Mouse (Mus musculus) liver, embryonic 16.5 days (tissue): ENCODE measurements around the gene Abraxas1. TPM values are rescaled to one million over a fixed set of nuclear protein-coding genes. Genes with fewer than 3 reads are reported as not detected.

Experiments used
- ATAC-seq: fragments of 200-750 bp; cut with Nextera tagmentation; 2 replicates; pipeline ENCODE4 v1.8.0; 2017; ENCODE audit warnings: low read depth, mild to moderate bottlenecking, moderate number of reproducible peaks, moderate library complexity
- H3K27ac ChIP-seq: fragments of 300-500 bp; sonication (generic); 2 replicates; pipeline ENCODE4 v1.5.1; 2014; ENCODE audit warnings: mild to moderate bottlenecking, low read length
- H3K27me3 ChIP-seq: fragments of 300-500 bp; sonication (generic); 2 replicates; pipeline ENCODE4 v1.6.1; 2014; ENCODE audit warnings: low read depth, low read length, mixed read lengths; ENCODE audit not compliant: control insufficient read depth, insufficient read depth
- H3K36me3 ChIP-seq: fragments of 300-500 bp; sonication (generic); 2 replicates; pipeline ENCODE4 v1.6.1; 2014; ENCODE audit warnings: mild to moderate bottlenecking; ENCODE audit not compliant: control insufficient read depth, insufficient read depth
- H3K4me1 ChIP-seq: fragments of 300-500 bp; sonication (generic); 2 replicates; pipeline ENCODE4 v1.6.1; 2014; ENCODE audit warnings: low read depth, low read length, mixed read lengths; ENCODE audit not compliant: control insufficient read depth
- H3K4me2 ChIP-seq: fragments of 300-500 bp; sonication (generic); 2 replicates; pipeline ENCODE4 v1.6.1; 2014; ENCODE audit warnings: low read depth, low read length, mixed read lengths
- H3K4me3 ChIP-seq: fragments of 300-500 bp; sonication (generic); 2 replicates; pipeline ENCODE4 v1.5.1; 2014; ENCODE audit warnings: low read depth, mild to moderate bottlenecking, low read length
- H3K9ac ChIP-seq: fragments of 300-500 bp; sonication (generic); 2 replicates; pipeline ENCODE4 v1.6.1; 2014; ENCODE audit warnings: low read depth, low read length
- H3K9me3 ChIP-seq: fragments of 300-500 bp; sonication (generic); replicated peaks from 2 replicates; pipeline ENCODE4 v1.6.1; 2016; ENCODE audit warnings: low read length; ENCODE audit not compliant: control insufficient read depth
- WGBS: fragments of 180-500 bp; shearing (Covaris S2); extraction: QIAGEN DNeasy Blood & Tissue Kit; methylation state at CpG from one replicate; pipeline ENCODE4 v1.1.7; 2014; ENCODE audit not compliant: insufficient replicate concordance; 5-methylcytosine and 5-hydroxymethylcytosine counted together
- polyA plus RNA-seq: library from polyadenylated mRNA; unstranded; fragments of >200 nt; fragmentation: Nextera tagmentation; extraction: Ambion mirVana; gene quantifications from 2 replicates; pipeline ENCODE4 v1.2.1, GENCODE M21; 2015

Abraxas1 gene
- polyA plus RNA-seq, 1 experiment from 2014 or later: 13.2 TPM

DNA sequence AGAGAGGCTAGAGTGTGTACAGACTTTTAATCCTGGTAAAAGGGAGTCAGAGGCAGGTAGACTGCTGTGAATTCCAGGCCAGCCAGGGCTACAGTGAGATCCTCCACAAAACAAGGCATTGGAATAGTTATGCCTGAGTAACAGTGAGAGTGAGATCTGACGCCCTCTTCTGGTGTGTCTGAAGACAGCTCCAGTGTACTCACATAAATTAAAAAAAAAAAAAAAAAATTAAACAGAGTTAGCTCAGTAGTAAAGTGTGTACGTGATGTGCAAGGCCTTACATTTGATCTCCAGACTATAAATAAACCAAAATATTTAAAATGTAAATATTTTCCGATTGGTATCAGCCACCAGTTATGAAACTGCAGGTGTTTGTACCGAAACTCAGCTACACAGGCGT is 26.7 kb downstream of the Abraxas1 start:
- ATAC-seq: no peak
- H3K27me3 ChIP-seq: no peaks in the 10 kb centered on the region
- H3K4me2 ChIP-seq: no peak overlapping the region
- H3K4me3 ChIP-seq: no peak overlapping the region
- no peak overlapping the region for H3K27ac ChIP-seq
- no peak overlapping the region for H3K9ac ChIP-seq
- peaks cover 7% of the 10 kb centered on the region for H3K4me1 ChIP-seq
- peaks cover 32% of the 10 kb centered on the region for H3K36me3 ChIP-seq
- H3K9me3 ChIP-seq: no peaks in the 10 kb centered on the region
- WGBS: 69% methylated on average over 5 of the region's 5 CpGs

DNA sequence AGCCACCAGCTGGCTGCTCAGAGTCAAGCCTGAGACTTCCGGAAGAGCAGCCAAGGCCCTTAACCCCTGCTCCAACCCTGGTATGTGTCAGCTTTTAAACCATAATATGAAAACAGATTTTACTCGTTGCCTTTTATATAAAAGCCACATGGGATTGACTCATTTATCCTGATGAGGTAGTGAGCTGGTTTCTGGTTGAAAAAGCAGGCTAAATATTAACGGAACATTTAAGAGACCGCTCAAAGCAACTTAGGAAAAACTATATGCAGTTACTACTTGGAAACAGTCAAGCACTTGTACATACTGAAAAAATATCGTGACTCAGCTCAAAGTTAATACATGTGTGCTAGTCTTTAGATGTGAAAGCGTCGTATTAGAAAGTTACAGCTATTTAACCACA is 28.5 kb downstream of the Abraxas1 start:
- no peak overlapping the region for H3K27ac ChIP-seq
- H3K4me2 ChIP-seq: no peak overlapping the region
- peaks cover 2% of the 10 kb centered on the region for H3K4me1 ChIP-seq
- no peaks in the 10 kb centered on the region for H3K9me3 ChIP-seq
- H3K27me3 ChIP-seq: no peaks in the 10 kb centered on the region
- H3K4me3 ChIP-seq: no peak overlapping the region
- 88% methylated on average over 7 of the region's 7 CpGs for WGBS
- H3K9ac ChIP-seq: no peak overlapping the region
- no peak for ATAC-seq
- H3K36me3 ChIP-seq: peaks cover 32% of the 10 kb centered on the region

DNA sequence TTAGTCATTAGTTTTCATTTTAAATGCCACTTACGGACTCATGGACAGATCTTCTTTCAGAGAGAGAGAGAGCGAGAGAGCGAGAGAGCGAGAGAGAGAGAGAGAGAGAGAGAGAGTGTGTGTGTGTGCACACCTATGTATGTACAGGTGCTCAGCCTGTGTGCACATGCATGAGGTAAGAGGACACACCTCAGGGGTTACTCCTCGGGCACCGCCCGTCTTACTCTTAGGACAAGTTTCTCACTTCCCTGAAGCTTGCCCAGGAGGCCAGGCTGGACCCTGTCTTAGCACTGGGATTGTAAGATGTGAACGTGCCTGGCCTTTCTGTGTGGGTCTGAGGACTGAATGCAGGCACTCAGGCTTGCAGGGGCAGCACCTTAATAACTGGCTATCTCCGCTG is 33.2 kb downstream of the Abraxas1 start:
- Histone ChIP-seq H3K9ac (no peak overlapping the region), H3K36me3 (peaks cover 33% of the 10 kb centered on the region), H3K4me2 (no peak overlapping the region), H3K27me3 (no peaks in the 10 kb centered on the region), H3K9me3 (no peaks in the 10 kb centered on the region), H3K4me1 (no peaks in the 10 kb centered on the region), H3K4me3 (no peak overlapping the region), H3K27ac (no peak overlapping the region)
- 86% methylated on average over 9 of the region's 9 CpGs for WGBS
- ATAC-seq: no peak

DNA sequence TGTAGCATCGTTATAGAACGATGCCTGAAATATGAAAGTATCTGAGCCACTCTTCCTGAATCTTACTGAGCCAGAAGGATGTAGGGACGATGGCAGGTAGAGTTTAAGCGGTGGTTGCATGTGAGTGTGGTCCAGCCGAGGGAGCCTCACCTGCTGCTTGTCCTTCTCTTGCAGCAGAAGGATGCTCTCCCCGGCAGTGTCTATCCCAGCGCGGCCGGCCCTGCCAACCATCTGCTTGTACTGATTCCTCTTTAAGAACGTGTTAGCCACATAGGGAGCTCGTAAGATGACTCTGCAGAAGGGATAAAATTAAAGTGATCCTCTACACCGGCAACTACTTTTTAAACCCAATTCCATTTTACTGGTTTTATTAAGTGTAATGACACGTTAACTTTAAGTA is 41.8 kb downstream of the Abraxas1 start:
- H3K27ac ChIP-seq: no peak overlapping the region
- no peak overlapping the region for H3K4me2 ChIP-seq
- WGBS: 91% methylated on average over 13 of the region's 13 CpGs
- no peak overlapping the region for H3K4me3 ChIP-seq
- H3K36me3 ChIP-seq: peaks cover 23% of the 10 kb centered on the region
- no peaks in the 10 kb centered on the region for H3K9me3 ChIP-seq
- H3K4me1 ChIP-seq: no peaks in the 10 kb centered on the region
- H3K27me3 ChIP-seq: no peaks in the 10 kb centered on the region
- H3K9ac ChIP-seq: no peak overlapping the region
- ATAC-seq: no peak

DNA sequence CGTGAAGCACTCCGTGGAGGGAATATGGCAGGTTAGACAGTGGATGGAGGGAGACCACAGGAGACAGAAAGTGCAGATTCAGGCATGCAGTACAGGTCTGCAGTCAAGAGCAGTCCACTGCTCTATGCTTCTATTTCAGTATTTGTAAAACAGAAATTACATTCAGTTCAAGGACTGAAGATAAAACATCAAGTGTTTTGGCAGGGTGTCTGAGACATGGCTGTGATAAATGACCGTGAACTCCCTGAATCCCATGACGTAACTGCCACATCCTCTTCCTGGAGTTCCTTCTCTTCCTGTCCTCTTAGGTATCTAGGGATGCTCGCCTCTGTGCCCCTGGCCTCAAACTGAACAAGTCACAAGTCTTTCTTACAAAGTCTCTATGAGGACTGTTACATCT is 43.9 kb downstream of the Abraxas1 start:
- H3K9ac ChIP-seq: no peak overlapping the region
- ATAC-seq: no peak
- H3K27ac ChIP-seq: no peak overlapping the region
- no peaks in the 10 kb centered on the region for H3K27me3 ChIP-seq
- no peaks in the 10 kb centered on the region for H3K9me3 ChIP-seq
- H3K4me3 ChIP-seq: no peak overlapping the region
- peaks cover 23% of the 10 kb centered on the region for H3K36me3 ChIP-seq
- H3K4me2 ChIP-seq: no peak overlapping the region
- no peaks in the 10 kb centered on the region for H3K4me1 ChIP-seq
- 80% methylated on average over 5 of the region's 5 CpGs for WGBS

DNA sequence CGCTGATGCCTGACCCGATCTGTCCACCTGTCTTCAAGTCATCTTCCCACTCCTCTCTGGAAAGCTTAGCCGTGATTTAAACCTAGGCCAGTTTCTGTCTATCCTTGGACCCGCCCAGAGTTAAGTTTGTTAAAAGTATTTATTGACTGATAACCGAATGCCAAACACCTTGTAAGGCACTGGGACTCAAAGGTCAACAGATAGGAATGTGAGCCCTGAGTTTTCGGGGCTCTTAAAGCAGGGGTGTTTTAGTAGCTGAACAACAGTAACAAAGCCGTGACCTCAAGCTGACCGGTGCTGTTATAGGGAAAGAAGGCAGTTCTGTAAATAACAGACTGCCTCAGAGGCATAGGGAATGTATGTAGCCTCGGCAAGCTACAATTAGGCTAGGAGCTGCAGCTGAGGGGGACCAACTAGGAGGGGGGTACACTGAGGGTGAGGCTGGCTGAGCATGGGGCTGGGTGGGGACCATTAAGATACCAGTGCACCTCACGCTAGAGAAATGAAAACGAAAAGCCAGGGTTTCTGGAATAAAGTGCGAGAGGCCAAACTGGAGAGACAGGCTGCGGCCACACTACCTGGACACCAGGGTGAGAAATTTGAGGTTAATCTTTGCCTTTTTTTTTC is 44.9 kb downstream of the Abraxas1 start:
- H3K4me3 ChIP-seq: no peak overlapping the region
- peaks cover 20% of the 10 kb centered on the region for H3K36me3 ChIP-seq
- H3K9me3 ChIP-seq: no peaks in the 10 kb centered on the region
- no peak overlapping the region for H3K4me2 ChIP-seq
- no peak for ATAC-seq
- no peaks in the 10 kb centered on the region for H3K27me3 ChIP-seq
- 72% methylated on average over 13 of the region's 13 CpGs for WGBS
- no peaks in the 10 kb centered on the region for H3K4me1 ChIP-seq
- no peak overlapping the region for H3K27ac ChIP-seq
- no peak overlapping the region for H3K9ac ChIP-seq

DNA sequence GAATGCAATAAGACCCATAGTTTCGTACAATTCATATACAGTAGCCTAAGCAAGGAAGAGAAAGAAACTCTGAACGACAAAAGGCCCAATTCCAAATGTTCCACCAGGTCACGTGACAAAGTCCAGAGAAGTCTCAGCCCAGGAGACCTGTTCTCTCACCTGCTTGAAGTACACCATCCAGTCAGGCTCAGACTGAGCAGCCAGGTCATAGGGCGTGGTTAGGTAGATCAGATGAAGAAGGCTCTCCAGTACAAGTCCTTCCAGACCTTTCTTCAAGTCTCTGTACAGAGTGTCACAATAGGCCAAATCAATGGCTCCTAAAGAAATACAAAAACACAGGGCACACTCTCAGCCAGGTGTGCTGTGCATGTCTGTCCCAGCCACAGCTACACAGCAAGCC is 49.2 kb downstream of the Abraxas1 start:
- Histone ChIP-seq H3K4me2 (no peak overlapping the region), H3K27ac (no peak overlapping the region), H3K36me3 (peaks cover 18% of the 10 kb centered on the region), H3K27me3 (no peaks in the 10 kb centered on the region), H3K9ac (no peak overlapping the region), H3K4me3 (no peak overlapping the region), H3K9me3 (no peaks in the 10 kb centered on the region), H3K4me1 (no peaks in the 10 kb centered on the region)
- 75% methylated on average over 4 of the region's 4 CpGs for WGBS
- ATAC-seq: no peak

DNA sequence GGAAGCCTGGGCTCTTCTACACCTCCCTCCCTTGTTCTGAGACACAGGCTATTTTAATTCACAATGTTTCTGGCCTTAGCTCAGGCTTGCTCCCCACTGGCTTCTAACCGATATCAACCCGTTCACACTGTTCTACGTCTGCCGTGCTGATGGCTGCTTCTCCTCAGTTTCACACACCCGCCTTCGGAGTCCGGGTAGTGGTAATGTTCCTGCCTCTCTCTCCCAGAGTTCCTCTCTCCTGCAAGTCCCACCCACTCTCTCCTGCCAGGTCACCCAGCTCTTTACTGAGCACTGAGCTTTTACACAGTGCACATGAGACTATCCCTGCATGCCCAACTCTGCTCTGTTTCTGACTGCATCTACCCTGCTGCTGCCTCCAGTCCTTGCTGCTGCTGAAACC is 54.7 kb downstream of the Abraxas1 start:
- Histone ChIP-seq H3K36me3 (peaks cover 29% of the 10 kb centered on the region), H3K4me3 (no peak overlapping the region)
- ATAC-seq: no peak

DNA sequence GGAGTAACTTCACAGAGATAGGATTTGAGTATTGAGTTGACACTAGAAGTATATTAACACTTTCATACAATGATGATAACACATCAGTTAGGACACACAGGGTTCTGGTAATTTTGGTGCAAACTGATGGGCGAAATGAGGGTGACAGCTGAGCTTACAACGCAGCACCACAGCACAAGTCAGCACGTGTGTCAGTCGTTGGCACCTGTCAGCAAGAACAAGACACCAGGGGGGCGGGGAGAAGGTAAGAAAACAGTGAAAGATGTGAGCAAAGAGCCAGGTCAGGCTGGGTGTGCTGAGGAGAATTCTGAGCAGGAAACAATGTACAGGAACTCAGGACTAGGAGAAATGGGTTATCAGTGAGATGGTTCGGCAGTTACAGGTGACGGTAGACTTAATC is 59.0 kb downstream of the Abraxas1 start:
- Histone ChIP-seq H3K4me2 (no peak overlapping the region), H3K36me3 (peaks cover 21% of the 10 kb centered on the region), H3K27me3 (no peaks in the 10 kb centered on the region), H3K9me3 (no peaks in the 10 kb centered on the region), H3K27ac (no peak overlapping the region), H3K4me1 (no peaks in the 10 kb centered on the region), H3K9ac (no peak overlapping the region), H3K4me3 (no peak overlapping the region)
- 78% methylated on average over 7 of the region's 7 CpGs for WGBS
- no peak for ATAC-seq

More for the DNA sequence above, 54.7 kb downstream of the Abraxas1 start:
- Histone ChIP-seq H3K4me1 (no peaks in the 10 kb centered on the region), H3K27ac (no peak overlapping the region), H3K9ac (no peak overlapping the region), H3K9me3 (no peaks in the 10 kb centered on the region), H3K4me2 (no peak overlapping the region), H3K27me3 (no peaks in the 10 kb centered on the region)
- 87% methylated on average over 7 of the region's 7 CpGs for WGBS
